In genomic region chr8:84193566-84193965, GRCm38 (mm10) we compare ENCODE assay signal across 13 mouse cellular contexts. TPM values are rescaled to one million over a fixed set of nuclear protein-coding genes. Genes with fewer than 3 reads are reported as not detected.
A peak's percentile ranks its signal among the peaks of the same experiment; 100 is the strongest.
DNase-seq lines count a peak whose midpoint lies in the region; ATAC-seq and TF ChIP-seq lines count a peak whose summit lies in the region.
"Had no signal": no experiment of that assay in that cellular context is flagged by ENCODE, and none has a peak within 500 bp of the region (broad histone marks: within the 10 kb centered on the region; RNA-seq: fewer than 3 reads in every experiment).

No protein-coding gene starts in this region.

- 96% methylated on average over 5 of the region's 5 CpGs for WGBS in kidney, adult 2 months
- 84% methylated on average over 5 of the region's 5 CpGs for WGBS in kidney, embryonic 14.5 days
- 76% methylated on average over 5 of the region's 5 CpGs for WGBS in limb, embryonic 10.5 days
- WGBS in forebrain, embryonic 14.5 days: 84% methylated on average over 5 of the region's 5 CpGs

- H3K4me3 ChIP-seq in kidney, adult 2 months (ENCODE audit: insufficient read depth, low read depth, low read length): no peak overlapping the region
- no peak overlapping the region for H3K4me3 ChIP-seq in kidney, embryonic 14.5 days (ENCODE audit: low read length)
- no peak overlapping the region for H3K4me3 ChIP-seq in limb, embryonic 10.5 days
- H3K4me3 ChIP-seq in forebrain, embryonic 14.5 days (ENCODE audit: low read depth, low read length): no peak overlapping the region
- H3K4me3 ChIP-seq: forebrain, embryonic 10.5 days had no signal

- no peaks in the 10 kb centered on the region for H3K36me3 ChIP-seq in kidney, adult 2 months (ENCODE audit: control insufficient read depth, insufficient read depth, low read length)
- H3K36me3 ChIP-seq in kidney, embryonic 14.5 days (ENCODE audit: control insufficient read depth, insufficient read depth, low read length): no peaks in the 10 kb centered on the region
- no peaks in the 10 kb centered on the region for H3K36me3 ChIP-seq in limb, embryonic 10.5 days
- H3K36me3 ChIP-seq in forebrain, embryonic 14.5 days (ENCODE audit: control insufficient read depth, insufficient read depth, low read length): no peaks in the 10 kb centered on the region
- H3K36me3 ChIP-seq: forebrain, embryonic 10.5 days had no signal

- no peak overlapping the region for H3K27ac ChIP-seq in kidney, adult 2 months (ENCODE audit: insufficient read depth, low read depth, low read length)
- H3K27ac ChIP-seq in kidney, embryonic 14.5 days (ENCODE audit: low read depth, low read length): no peak overlapping the region
- peak overlapping the region; percentile 80; the same call in 1 of the 2 replicates for H3K27ac ChIP-seq in limb, embryonic 10.5 days
- H3K27ac ChIP-seq in forebrain, embryonic 14.5 days (ENCODE audit: low read depth, low read length): no peak overlapping the region

- H3K9ac ChIP-seq in kidney, embryonic 14.5 days (ENCODE audit: low read depth, low read length): no peak overlapping the region
- H3K9ac ChIP-seq in forebrain, embryonic 14.5 days (ENCODE audit: low read length): no peak overlapping the region

- DNase-seq in kidney, adult 2 months: no peak
- DNase-seq in 416B (ENCODE audit: low read depth) (peak; percentile 74), ES-CJ7 (ENCODE audit: low read depth, low spot score) (peak; percentile 80)
- no peak for DNase-seq in limb, embryonic 10.5 days (ENCODE audit: low spot score)
- DNase-seq in forebrain, embryonic 14.5 days (ENCODE audit: low spot score): no peak
- DNase-seq in retina, postnatal 1 day: no peak
- DNase-seq in left cerebral cortex, adult 18-20 months (ENCODE audit: low spot score in 2 of 2): no peak
- DNase-seq: cerebellum, adult 8-10 months; kidney, postnatal 4 days had no signal

- H3K27me3 ChIP-seq in kidney, adult 2 months (replicated peaks; ENCODE audit: control insufficient read depth, insufficient read depth, low read length): no peaks in the 10 kb centered on the region
- H3K27me3 ChIP-seq in kidney, embryonic 14.5 days (ENCODE audit: control insufficient read depth, insufficient read depth, low read length): no peaks in the 10 kb centered on the region; the same call in 1 of the 2 replicates
- H3K27me3 ChIP-seq in limb, embryonic 10.5 days (ENCODE audit: low read depth, poor library complexity, severe bottlenecking): no peaks in the 10 kb centered on the region
- no peaks in the 10 kb centered on the region for H3K27me3 ChIP-seq in forebrain, embryonic 14.5 days (replicated peaks; ENCODE audit: control insufficient read depth, insufficient read depth, low read length)

- ATAC-seq in kidney, embryonic 14.5 days (ENCODE audit: low FRiP score, low TSS enrichment): no peak
- ATAC-seq in forebrain, embryonic 14.5 days: no peak

- TF ChIP-seq CTCF in kidney, adult 2 months (conservative IDR thresholded peaks at IDR 0.05; ENCODE audit: insufficient read depth, insufficient read length, low read depth, low read length): peak; percentile 44

- no peak overlapping the region for H3K4me2 ChIP-seq in kidney, embryonic 14.5 days (replicated peaks; ENCODE audit: low read depth, low read length)
- H3K4me2 ChIP-seq in forebrain, embryonic 14.5 days (ENCODE audit: low read length): no peak overlapping the region

- H3K4me1 ChIP-seq in kidney, adult 2 months (ENCODE audit: control insufficient read depth, insufficient read depth, low read length): peaks cover 1% of the 10 kb centered on the region; the same call in 1 of the 2 replicates
- peaks cover 18% of the 10 kb centered on the region for H3K4me1 ChIP-seq in kidney, embryonic 14.5 days (ENCODE audit: control insufficient read depth, insufficient read depth, low read length)
- H3K4me1 ChIP-seq in limb, embryonic 10.5 days: peaks cover 43% of the 10 kb centered on the region
- H3K4me1 ChIP-seq in forebrain, embryonic 14.5 days (ENCODE audit: control insufficient read depth, insufficient read depth, low read length): peaks cover 15% of the 10 kb centered on the region

- no peaks in the 10 kb centered on the region for H3K9me3 ChIP-seq in kidney, embryonic 14.5 days (ENCODE audit: control insufficient read depth, low read length)
- H3K9me3 ChIP-seq in limb, embryonic 10.5 days (replicated peaks): no peaks in the 10 kb centered on the region
- no peaks in the 10 kb centered on the region for H3K9me3 ChIP-seq in forebrain, embryonic 14.5 days (replicated peaks; ENCODE audit: control insufficient read depth, low read length)
- H3K9me3 ChIP-seq: forebrain, embryonic 10.5 days had no signal

- no peak for TF ChIP-seq POLR2A in kidney, adult 2 months (IDR thresholded peaks at IDR 0.05; ENCODE audit: low read depth, low read length)

RNA-seq across cellular contexts. Expression of gene Nanos3, which starts 8.5 kb away (rescaled TPM):
- 0.99 and 1.4 TPM in 2 replicates for polyA plus RNA-seq in kidney, adult 2 months (2012; rRNA removed)
- 4.3 and 5.5 TPM in 2 replicates for polyA plus RNA-seq in kidney, embryonic 14.5 days (2014; fragmentation: Nextera tagmentation; extraction: Ambion mirVana)
- 3.1 and 3.2 TPM in 2 replicates for polyA plus RNA-seq in limb, embryonic 10.5 days (2016; fragmentation: Nextera tagmentation; extraction: Ambion mirVana)
- polyA plus RNA-seq in forebrain, embryonic 14.5 days (2014; fragmentation: Nextera tagmentation; extraction: Ambion mirVana): 4.5 and 8.3 TPM in 2 replicates
- 1 to 10 TPM in 1 of 2 experiments, under 1 TPM in 1; 0.70 to 2.0 TPM for total RNA-seq in left cerebral cortex, adult 18-20 months (2021)
- total RNA-seq: neutrophil, adult 5-6 weeks had no signal
- polyA plus RNA-seq: macrophage had no signal

RNA-seq across cellular contexts. Expression of gene Zswim4, which starts 43.3 kb away (rescaled TPM):
- polyA plus RNA-seq in kidney, adult 2 months (2012; rRNA removed): 9.2 and 10.0 TPM in 2 replicates
- 10.2 and 15.7 TPM in 2 replicates for polyA plus RNA-seq in kidney, embryonic 14.5 days (2014; fragmentation: Nextera tagmentation; extraction: Ambion mirVana)
- 40.1 and 44.4 TPM in 2 replicates for polyA plus RNA-seq in limb, embryonic 10.5 days (2016; fragmentation: Nextera tagmentation; extraction: Ambion mirVana)
- 22.6 and 26.9 TPM in 2 replicates for polyA plus RNA-seq in forebrain, embryonic 14.5 days (2014; fragmentation: Nextera tagmentation; extraction: Ambion mirVana)
- total RNA-seq in left cerebral cortex, adult 18-20 months (2021): 10 to 100 TPM; 16.8 to 19.1 TPM

RNA-seq across cellular contexts. Expression of gene 4930432K21Rik, which starts 45.7 kb away (rescaled TPM):
- polyA plus RNA-seq in kidney, adult 2 months (2012; rRNA removed): 0.63 and 0.92 TPM in 2 replicates
- polyA plus RNA-seq in kidney, embryonic 14.5 days (2014; fragmentation: Nextera tagmentation; extraction: Ambion mirVana): 0.87 and 1.2 TPM in 2 replicates
- polyA plus RNA-seq in limb, embryonic 10.5 days (2016; fragmentation: Nextera tagmentation; extraction: Ambion mirVana): 1.5 and 2.3 TPM in 2 replicates
- 1.7 and 2.3 TPM in 2 replicates for polyA plus RNA-seq in forebrain, embryonic 14.5 days (2014; fragmentation: Nextera tagmentation; extraction: Ambion mirVana)
- 1 to 10 TPM; 2.0 to 3.1 TPM for total RNA-seq in left cerebral cortex, adult 18-20 months (2021)

RNA-seq across cellular contexts. Expression of gene Cc2d1a, which starts 45.8 kb away (rescaled TPM):
- 24.1 and 26.0 TPM in 2 replicates for polyA plus RNA-seq in kidney, adult 2 months (2012; rRNA removed)
- 11.7 and 17.7 TPM in 2 replicates for polyA plus RNA-seq in kidney, embryonic 14.5 days (2014; fragmentation: Nextera tagmentation; extraction: Ambion mirVana)
- 22.6 and 24.8 TPM in 2 replicates for polyA plus RNA-seq in limb, embryonic 10.5 days (2016; fragmentation: Nextera tagmentation; extraction: Ambion mirVana)
- polyA plus RNA-seq in forebrain, embryonic 14.5 days (2014; fragmentation: Nextera tagmentation; extraction: Ambion mirVana): 14.7 and 21.7 TPM in 2 replicates
- 10 to 100 TPM; 47.1 to 55.6 TPM for total RNA-seq in left cerebral cortex, adult 18-20 months (2021)

RNA-seq across cellular contexts. Expression of gene D8Ertd738e, which starts 56.0 kb away (rescaled TPM):
- polyA plus RNA-seq in kidney, adult 2 months (2012; rRNA removed): 216 and 246 TPM in 2 replicates
- 388 TPM in 2 replicates for polyA plus RNA-seq in kidney, embryonic 14.5 days (2014; fragmentation: Nextera tagmentation; extraction: Ambion mirVana)
- polyA plus RNA-seq in limb, embryonic 10.5 days (2016; fragmentation: Nextera tagmentation; extraction: Ambion mirVana): 420 and 449 TPM in 2 replicates
- 266 and 329 TPM in 2 replicates for polyA plus RNA-seq in forebrain, embryonic 14.5 days (2014; fragmentation: Nextera tagmentation; extraction: Ambion mirVana)
- 100 to 1,000 TPM; 136 to 146 TPM for total RNA-seq in left cerebral cortex, adult 18-20 months (2021)

Comparison
In these comparisons a context has a peak if more than half of its experiments do, and no peak if none do; other contexts are left out.
1. DNase-seq: peak in 416B (single experiment) and ES-CJ7 (single experiment); none in kidney, adult 2 months (single experiment), limb, embryonic 10.5 days (single experiment), forebrain, embryonic 14.5 days (single experiment), retina, postnatal 1 day (single experiment) and left cerebral cortex, adult 18-20 months (0 of 2).